Comparison of ENCODE assay signal across 9 mouse cellular contexts in the genomic region with DNA sequence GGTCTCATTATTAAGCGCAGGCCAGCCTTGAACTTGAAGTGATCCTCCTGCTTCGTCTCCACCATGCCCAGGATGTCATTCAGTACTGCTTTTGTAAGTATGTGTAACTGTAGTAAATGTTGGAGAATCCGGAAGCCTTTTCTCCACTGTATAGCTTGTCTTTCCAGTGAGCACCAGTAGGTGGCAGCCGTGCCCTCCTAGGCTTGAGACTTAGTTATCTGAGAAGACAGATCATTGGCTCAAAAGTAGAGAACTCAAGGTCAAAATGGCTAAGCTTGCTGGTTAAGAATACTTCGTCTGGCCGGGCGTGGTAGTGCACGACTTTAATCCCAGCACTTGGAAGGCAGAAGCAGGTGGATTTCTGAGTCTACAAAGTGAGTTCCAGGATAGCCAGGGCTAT.
DNase-seq lines count a peak whose midpoint lies in the region; ATAC-seq and TF ChIP-seq lines count a peak whose summit lies in the region.
"Had no signal": no experiment of that assay in that cellular context is flagged by ENCODE, and none has a peak within 500 bp of the region (broad histone marks: within the 10 kb centered on the region; RNA-seq: fewer than 3 reads in every experiment).

No protein-coding gene starts in this region.

- 20% methylated on average over 8 of the region's 8 CpGs for WGBS in liver, embryonic 14.5 days (ENCODE audit: insufficient replicate concordance)

- H3K4me1 ChIP-seq in liver, embryonic 14.5 days (replicated peaks; ENCODE audit: control insufficient read depth in 2 of 2, insufficient read depth in 2 of 2, low read length in 1 of 2) = no peaks in the 10 kb centered on the region

- ATAC-seq in liver, embryonic 14.5 days (ENCODE audit: insufficient read depth) = no peak

- H3K36me3 ChIP-seq in liver, embryonic 14.5 days (replicated peaks; ENCODE audit: control insufficient read depth, insufficient read depth, low read depth) = peaks cover 9% of the 10 kb centered on the region; the same call in 1 of the 2 replicates

- TF ChIP-seq EP300 in liver, embryonic 14.5 days (IDR thresholded peaks at IDR 0.05; ENCODE audit: low read depth) = no peak

- TF ChIP-seq CTCF in liver, embryonic 14.5 days (IDR thresholded peaks at IDR 0.05; ENCODE audit: low read depth) = peak; percentile 87

- H3K9ac ChIP-seq in liver, embryonic 14.5 days (replicated peaks) = no peak overlapping the region

- H3K27me3 ChIP-seq in liver, embryonic 14.5 days (ENCODE audit: control insufficient read depth, insufficient read depth, low read length) = no peaks in the 10 kb centered on the region

- no peak overlapping the region for H3K4me2 ChIP-seq in liver, embryonic 14.5 days (ENCODE audit: low read depth)

- no peak overlapping the region for H3K4me3 ChIP-seq in liver, embryonic 14.5 days (ENCODE audit: insufficient read depth in 1 of 2, low read depth in 2 of 2, low read length in 2 of 2)

- no peaks in the 10 kb centered on the region for H3K9me3 ChIP-seq in liver, embryonic 14.5 days (ENCODE audit: control insufficient read depth, low read length)

- no peak overlapping the region for H3K27ac ChIP-seq in liver, embryonic 14.5 days
- H3K27ac ChIP-seq: macrophage had no signal

- DNase-seq in CD8-positive naive resting alpha-beta T cell, adult 2 months (ENCODE audit: low read depth in 2 of 2, low spot score in 2 of 2) = peak; percentile 80 to 85
- peak; percentile 89 for DNase-seq in NIH3T3 (ENCODE audit: low read depth)
- peak; percentile 55 to 68 for DNase-seq in cerebellum, adult 18-20 months
- peak; percentile 62 to 64 for DNase-seq in frontal cortex, postnatal 25 days (ENCODE audit: low spot score in 2 of 2)
- peak; percentile 80 for DNase-seq in kidney, postnatal 14 days
- DNase-seq in liver, embryonic 14.5 days (ENCODE audit: low read depth in 3 of 3, low spot score in 3 of 3) = peak; percentile 38 to 54 (median 49)
- peak; percentile 54 for DNase-seq in right cerebral cortex, adult 18-20 months
- peak; percentile 51 to 58 for DNase-seq in urinary bladder, postnatal 36 days (ENCODE audit: low spot score in 2 of 2)
